Mouse (Mus musculus) CH12F3 (cell line): ENCODE measurements around the gene Wdr25.

Source experiments
- in situ Hi-C: fragments of 300-500 bp; cut with MboI; formaldehyde crosslinking; loops from 2 replicates; pipeline ENCODE4 v1.14.3; 2020; ENCODE audit warnings: low sequenced_read_pairs

Gene Wdr25

GRCm38 (mm10) chr12:108932113-108932512 lies 38.7 kb downstream of the Wdr25 start:
- in situ Hi-C loops, result no loop called here

GRCm38 (mm10) chr12:108934231-108934630 lies 40.8 kb downstream of the Wdr25 start:
- in situ Hi-C loops, result no loop called here

- in situ Hi-C loops, result no loop called here
Observed at GRCm38 (mm10) chr12:108936834-108937233, 43.4 kb downstream of the Wdr25 start.

GRCm38 (mm10) chr12:108937506-108937905 lies 44.1 kb downstream of the Wdr25 start:
- in situ Hi-C loops, result no loop called here

GRCm38 (mm10) chr12:108938844-108939243 lies 45.4 kb downstream of the Wdr25 start:
- in situ Hi-C loops, result no loop called here

GRCm38 (mm10) chr12:108939317-108939716 lies 45.9 kb downstream of the Wdr25 start:
- in situ Hi-C loops, result no loop called here

- in situ Hi-C loops, result no loop called here
Observed at GRCm38 (mm10) chr12:108940255-108940654, 46.8 kb downstream of the Wdr25 start.

- in situ Hi-C loops, result no loop called here
Observed at GRCm38 (mm10) chr12:108941282-108941681, 47.9 kb downstream of the Wdr25 start.

GRCm38 (mm10) chr12:108942203-108942923 lies 48.9 kb downstream of the Wdr25 start:
- in situ Hi-C loops, result no loop called here

- in situ Hi-C loops, result no loop called here
Observed at GRCm38 (mm10) chr12:108953011-108953550, 59.6 kb downstream of the Wdr25 start.

GRCm38 (mm10) chr12:108953838-108954237 lies 60.4 kb downstream of the Wdr25 start:
- in situ Hi-C loops, result no loop called here

GRCm38 (mm10) chr12:108954456-108954855 lies 61.0 kb downstream of the Wdr25 start:
- in situ Hi-C loops, result no loop called here

GRCm38 (mm10) chr12:108958483-108958882 lies 65.1 kb downstream of the Wdr25 start:
- in situ Hi-C loops, result no loop called here

GRCm38 (mm10) chr12:108958991-108959638 lies 65.7 kb downstream of the Wdr25 start:
- in situ Hi-C loops, result no loop called here

- in situ Hi-C loops, result no loop called here
Observed at GRCm38 (mm10) chr12:108959639-108960219, 66.3 kb downstream of the Wdr25 start.

GRCm38 (mm10) chr12:108960225-108960624 lies 66.8 kb downstream of the Wdr25 start:
- in situ Hi-C loops, result no loop called here

GRCm38 (mm10) chr12:108967631-108968030 lies 74.2 kb downstream of the Wdr25 start:
- in situ Hi-C loops, result no loop called here

GRCm38 (mm10) chr12:108968031-108968430 lies 74.6 kb downstream of the Wdr25 start:
- in situ Hi-C loops, result no loop called here

- in situ Hi-C loops, result no loop called here
Observed at GRCm38 (mm10) chr12:108971446-108971845, 78.0 kb downstream of the Wdr25 start.

- in situ Hi-C loops, result no loop called here
Observed at GRCm38 (mm10) chr12:108972234-108972633, 78.8 kb downstream of the Wdr25 start.

GRCm38 (mm10) chr12:108979977-108980376 lies 86.5 kb downstream of the Wdr25 start:
- in situ Hi-C loops, result no loop called here
